Mouse (Mus musculus): ENCODE data around the gene Ppp3cb. TPM values are rescaled to one million over a fixed set of nuclear protein-coding genes. Genes with fewer than 3 reads are reported as not detected.

Gene Ppp3cb
- total RNA-seq, 2 experiments from 2014 or later: 52.9 to 108 TPM

DNA sequence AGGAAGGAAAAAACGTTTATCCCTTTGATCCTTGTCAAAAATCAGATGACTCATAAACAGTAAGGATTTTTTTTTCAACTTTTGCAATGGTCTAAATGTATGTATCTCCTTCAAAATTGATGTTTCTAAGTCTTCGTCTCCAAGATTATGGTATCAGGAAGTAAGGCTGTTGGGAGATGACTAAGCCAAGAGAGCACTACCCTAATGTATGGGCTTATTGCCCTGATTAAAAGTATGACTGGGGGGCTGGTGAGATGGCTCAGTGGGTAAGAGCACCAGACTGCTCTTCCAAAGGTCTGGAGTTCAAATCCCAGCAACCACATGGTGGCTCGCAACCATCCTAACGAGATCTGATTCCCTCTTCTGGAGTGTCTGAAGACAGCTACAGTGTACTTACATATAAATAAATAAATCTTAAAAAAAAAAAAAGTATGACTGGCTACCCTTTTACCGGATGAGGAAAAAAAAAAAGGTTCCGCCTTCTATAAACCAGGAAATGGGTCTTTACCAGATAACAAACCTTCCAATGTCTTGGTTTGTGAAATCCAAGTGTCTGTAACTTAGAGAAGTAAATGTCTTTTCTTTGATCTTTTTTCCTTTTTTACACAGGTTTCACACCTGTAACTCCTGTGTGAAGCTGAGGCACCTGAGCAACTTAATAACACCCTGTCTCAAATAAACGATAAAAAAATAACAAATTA, 64.2 kb downstream of the Ppp3cb start:
- ATAC-seq (replicated peaks; ENCODE audit: poor library complexity, severe bottlenecking): no peak

DNA sequence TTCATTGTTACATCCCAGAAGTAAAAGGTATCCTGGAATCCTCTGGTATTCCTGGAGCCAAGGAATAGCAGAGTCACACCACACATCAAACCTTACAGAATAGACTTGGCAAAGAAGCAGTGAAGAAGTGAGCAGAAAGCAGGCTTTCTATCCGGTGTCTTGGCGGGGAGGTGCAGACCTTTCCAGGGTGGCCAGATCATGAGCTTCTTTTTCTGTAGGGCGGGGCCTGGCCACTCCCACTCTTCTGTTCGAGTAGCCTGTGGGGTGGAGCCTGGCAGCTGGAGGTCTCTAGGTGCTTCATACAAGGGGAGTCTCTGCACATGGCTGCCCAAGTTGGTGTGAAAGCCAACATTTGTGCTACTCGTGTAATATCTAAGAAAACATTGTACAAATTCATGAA, 65.2 kb downstream of the Ppp3cb start:
- peak; percentile 30; the same call in 1 of the 2 replicates for ATAC-seq (replicated peaks; ENCODE audit: poor library complexity, severe bottlenecking)

DNA sequence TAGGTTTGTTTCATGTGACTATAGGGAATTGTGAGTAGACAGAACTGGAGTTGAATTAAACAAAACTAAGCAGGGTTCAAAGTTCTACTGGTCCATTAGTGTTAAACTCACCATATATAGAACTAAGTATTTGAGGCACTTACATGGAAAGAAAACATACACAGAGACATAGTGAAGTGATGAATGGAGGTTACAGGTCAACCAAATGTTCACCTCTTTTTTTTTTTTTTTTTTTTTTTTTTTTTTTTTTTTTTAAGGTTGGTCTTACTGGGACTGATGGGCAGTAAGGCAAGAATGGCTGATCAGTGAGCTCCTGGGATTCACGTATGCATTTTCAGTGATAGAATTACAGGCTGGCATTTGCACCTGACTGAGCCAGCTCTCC, 66.2 kb downstream of the Ppp3cb start:
- ATAC-seq (replicated peaks; ENCODE audit: poor library complexity, severe bottlenecking): no peak

DNA sequence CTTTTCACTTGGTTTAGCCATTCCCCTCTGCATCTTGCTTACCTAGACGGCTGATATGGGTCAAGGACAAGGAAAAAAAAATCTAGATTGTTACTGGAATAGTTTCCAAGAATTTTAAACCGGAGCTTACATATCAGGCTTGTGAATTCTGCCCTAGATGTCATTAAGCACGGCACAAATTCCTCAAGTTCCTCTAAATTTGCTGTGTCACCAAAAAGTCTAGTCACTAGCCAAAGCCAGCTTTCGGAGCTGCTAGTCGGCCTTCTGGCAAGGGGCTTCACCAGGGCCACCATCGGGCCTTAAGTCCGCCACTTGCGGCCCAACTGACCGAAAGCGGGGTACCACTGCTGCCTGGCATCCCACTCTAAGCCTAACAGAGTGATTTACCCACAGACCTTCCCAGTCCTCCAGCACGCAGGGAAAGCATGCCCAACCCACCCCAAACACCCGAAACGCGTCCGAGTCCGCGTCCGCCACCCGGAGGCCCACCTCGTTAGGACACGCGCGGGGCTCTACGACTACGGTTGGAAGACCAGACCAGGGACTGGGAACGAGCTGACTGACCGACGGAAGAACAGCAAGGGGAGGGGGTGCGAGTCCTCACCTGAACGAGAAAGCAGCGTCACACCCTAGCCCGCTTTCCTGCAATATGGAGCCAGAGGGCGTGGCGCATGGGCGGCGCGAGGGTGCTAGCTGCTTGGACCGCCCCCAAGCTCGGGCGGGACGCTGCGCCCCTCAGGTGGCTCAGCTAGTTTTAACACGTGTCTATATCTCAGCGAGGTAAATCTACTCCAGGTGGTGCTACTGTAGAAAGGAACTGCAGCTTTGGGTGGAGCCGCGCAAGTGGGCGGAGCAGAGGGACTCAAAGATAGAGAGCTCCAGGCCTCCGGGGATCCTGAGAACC, 66.8 kb downstream of the Ppp3cb start, which contains the start of gene Anxa7:
TSS of gene Anxa7 (minus strand) at position 843 of the 904 bp plus-strand sequence.
- ATAC-seq (replicated peaks; ENCODE audit: poor library complexity, severe bottlenecking): peak; percentile 78

DNA sequence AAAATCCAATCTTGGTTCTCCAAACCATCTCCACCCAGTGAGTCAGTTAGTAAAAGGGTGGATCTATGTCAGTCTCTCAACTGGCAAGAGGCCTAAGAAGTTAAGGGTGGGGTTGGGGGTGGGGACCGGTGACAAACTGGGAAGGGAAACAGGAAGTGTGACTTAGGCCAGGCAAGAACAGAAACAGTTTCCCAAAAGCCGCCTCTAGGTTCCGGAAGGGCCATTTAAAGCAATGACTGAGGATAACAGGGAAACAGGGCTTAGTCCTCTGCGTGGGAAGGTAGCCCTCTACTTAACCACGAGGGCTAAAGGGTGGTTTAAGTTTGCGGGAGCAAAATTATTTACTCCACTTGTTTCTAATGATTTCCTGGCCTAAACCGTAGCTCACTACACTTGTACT, 67.6 kb downstream of the Ppp3cb start:
- ATAC-seq (replicated peaks; ENCODE audit: poor library complexity, severe bottlenecking): peak; percentile 69

DNA sequence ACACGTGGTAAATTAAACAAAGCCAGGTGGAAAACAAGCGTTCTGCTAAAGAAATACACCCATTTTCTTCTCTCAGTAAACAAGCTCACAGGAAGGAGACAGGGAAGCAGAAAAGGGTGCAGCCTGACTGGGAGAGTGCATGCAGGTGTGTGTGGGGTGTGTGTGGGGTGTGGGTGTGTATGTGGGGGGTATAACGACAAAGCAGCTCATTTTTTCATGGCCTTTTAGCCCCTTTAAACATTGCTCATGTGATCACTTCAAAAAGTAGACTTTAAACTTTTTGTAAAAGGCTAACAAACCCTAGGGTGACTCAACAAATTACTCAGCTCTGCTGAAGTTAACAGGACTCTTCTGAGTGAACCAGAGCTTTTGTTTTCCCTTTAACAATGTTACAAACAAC, 68.0 kb downstream of the Ppp3cb start:
- no peak for ATAC-seq (replicated peaks; ENCODE audit: poor library complexity, severe bottlenecking)

DNA sequence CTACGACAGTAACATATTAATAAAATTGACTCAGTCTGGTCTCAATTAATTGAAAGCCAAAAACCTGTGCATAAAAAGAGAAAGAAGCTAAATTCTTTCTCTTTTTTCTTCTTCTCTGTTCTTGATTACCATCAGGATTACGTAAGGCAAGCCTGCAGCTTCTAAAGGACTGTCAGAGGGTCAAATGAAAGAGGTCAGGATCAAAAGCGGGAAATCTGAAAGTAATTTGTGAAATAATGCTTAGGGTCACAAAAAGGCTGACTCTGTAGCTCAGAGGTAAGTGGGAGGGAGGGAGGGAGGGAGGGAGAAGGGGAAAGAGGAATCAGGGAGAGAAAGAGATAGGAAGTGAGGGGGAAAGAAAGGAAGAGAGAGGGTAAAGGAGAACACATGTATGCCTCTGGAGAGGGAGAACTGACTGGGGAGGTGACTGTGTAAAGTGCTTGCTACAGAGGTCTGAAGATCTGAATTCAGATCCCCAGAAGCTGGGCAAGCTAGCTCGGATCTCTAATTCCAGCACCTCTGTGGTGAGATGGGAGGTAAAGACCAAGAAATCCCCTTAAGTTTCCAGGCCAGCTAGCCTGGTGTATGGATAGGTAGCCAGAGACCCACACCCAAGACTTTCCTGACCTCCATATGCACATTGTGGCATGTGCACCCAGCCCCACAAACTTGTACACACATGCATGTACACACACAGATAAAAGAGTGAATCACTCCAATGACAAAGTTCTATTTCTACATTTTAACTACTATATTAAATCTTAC, 68.9 kb downstream of the Ppp3cb start:
- ATAC-seq (replicated peaks; ENCODE audit: poor library complexity, severe bottlenecking): no peak

DNA sequence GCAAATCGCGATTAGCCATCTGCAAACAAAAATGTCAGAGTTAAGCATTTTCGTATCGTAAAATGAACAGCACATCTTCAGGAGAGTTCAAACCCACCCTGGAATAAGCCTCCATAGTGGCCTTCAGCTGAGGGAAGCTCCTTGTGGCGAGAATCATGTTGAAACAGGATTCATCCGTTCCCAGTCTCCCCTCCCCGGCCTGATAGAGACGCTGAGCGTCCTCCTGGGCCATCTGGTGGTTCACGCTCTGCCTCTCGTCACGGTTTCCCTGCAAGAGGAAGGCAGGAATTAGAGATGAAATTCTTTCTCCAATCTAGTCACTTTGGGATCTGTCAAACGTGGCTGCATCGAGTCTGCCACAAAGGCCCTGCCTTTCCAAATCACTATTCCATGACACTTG, 86.2 kb downstream of the Ppp3cb start:
- ATAC-seq (replicated peaks; ENCODE audit: poor library complexity, severe bottlenecking): no peak

DNA sequence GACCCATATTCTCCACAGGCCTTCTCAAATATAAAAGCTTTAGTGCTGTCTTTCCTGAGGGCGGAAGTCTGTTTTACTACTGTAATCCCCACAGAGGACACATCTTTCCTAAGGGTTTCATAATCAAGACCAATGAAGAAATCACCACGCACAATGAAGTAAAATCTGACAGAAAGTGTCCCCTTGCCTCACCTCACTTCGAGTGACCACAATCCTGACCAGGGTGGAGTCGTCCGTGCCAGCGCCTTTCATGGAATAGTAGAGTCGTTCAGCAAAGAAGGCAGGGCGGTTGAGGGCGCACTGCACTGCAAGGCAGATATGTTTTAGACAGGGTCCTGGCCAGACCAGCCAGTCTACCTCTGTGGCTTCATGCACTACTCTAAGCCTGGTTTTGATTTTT, 88.0 kb downstream of the Ppp3cb start:
- ATAC-seq (replicated peaks; ENCODE audit: poor library complexity, severe bottlenecking): peak; percentile 72

DNA sequence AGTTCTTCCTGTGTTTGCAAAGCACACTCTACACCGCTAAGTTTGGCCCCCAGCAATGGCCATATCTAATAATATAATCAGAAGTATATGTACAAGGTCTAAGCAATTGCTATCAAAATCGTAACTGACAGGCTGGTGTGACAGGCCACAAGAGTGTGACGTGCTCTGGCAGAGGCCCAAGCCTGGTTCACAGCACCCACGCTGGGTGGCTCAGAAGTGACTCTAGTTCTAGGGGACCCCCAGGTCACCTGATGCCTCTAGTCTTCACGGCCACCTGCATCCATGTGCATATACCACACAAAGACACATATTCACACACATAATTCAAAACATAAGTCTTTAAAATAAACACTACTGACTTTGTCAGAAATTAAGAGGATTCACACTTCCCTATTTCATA, 93.4 kb downstream of the Ppp3cb start:
- ATAC-seq (replicated peaks; ENCODE audit: poor library complexity, severe bottlenecking): no peak; the same call in 1 of the 2 replicates

DNA sequence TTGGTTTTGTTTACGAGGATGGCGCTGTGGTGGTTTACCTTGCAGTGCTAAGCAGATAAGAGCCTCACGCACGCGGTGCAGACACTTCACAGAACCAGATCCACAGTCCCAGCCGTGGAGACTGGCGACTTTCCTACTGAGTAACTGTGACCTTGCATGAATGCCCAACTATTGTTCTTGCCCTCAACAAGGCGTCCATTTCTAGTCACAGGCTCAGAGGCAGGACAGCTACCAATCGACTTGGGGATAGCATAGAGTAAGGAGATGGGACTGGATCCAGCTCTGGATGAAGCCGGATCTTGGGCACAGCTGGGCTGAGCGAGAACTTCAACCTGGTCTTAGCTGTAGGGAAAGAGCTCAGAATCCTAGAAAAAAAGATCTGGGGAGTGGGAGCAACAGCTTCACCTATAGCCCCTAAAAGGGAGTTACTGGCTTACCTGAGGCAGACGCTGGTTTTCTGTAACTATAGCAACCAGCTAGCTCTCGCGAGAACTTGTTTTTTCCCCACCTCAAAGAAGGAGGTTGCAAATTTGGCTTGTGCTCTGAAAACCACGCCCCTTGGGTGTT, 94.5 kb downstream of the Ppp3cb start, which contains the start of gene Cfap70:
TSS of gene Cfap70 (minus strand) at position 462 of the 567 bp plus-strand sequence.
- ATAC-seq (replicated peaks; ENCODE audit: poor library complexity, severe bottlenecking): peak; percentile 64

DNA sequence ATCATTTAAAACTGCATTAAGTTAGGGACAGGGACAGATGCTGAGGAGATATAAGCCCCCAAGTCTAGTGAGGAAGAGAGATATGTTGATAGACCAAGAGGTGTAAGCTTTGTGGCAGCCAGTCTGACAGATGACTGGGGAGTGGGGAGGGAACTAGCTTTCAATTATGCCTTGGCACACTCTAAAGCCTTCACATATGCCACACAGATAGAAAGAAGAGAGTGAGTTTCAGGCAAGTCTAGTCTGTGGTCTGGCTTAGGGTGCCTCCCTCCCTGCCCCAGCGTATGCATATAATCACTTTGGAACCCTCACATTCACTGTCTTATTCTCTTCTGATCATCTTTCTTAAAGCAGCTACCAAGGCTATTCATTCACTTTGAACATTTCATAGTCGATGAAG, 95.1 kb downstream of the Ppp3cb start:
- no peak for ATAC-seq (replicated peaks; ENCODE audit: poor library complexity, severe bottlenecking)

Other genes with a start within 250 kb of the Ppp3cb start
- gene Ecd, start 198.5 kb downstream of the Ppp3cb start, total RNA-seq (2014; fragmentation: Nextera tagmentation): 52.6 and 57.0 TPM in 2 replicates
- 52.2 and 70.0 TPM in 2 replicates for gene Ecd, start 198.5 kb downstream of the Ppp3cb start, total RNA-seq (2017)
- 20.6 and 28.2 TPM in 2 replicates for gene Fam149b, start 198.4 kb downstream of the Ppp3cb start, total RNA-seq (2014; fragmentation: Nextera tagmentation)
- gene Fam149b, start 198.4 kb downstream of the Ppp3cb start, total RNA-seq (2017): 27.9 and 28.1 TPM in 2 replicates
- 64.5 and 70.8 TPM in 2 replicates for gene Dnajc9, start 157.7 kb downstream of the Ppp3cb start, total RNA-seq (2014; fragmentation: Nextera tagmentation)
- 229 and 234 TPM in 2 replicates for gene Dnajc9, start 157.7 kb downstream of the Ppp3cb start, total RNA-seq (2017)
- 81.8 and 96.0 TPM in 2 replicates for gene Mrps16, start 152.9 kb downstream of the Ppp3cb start, total RNA-seq (2014; fragmentation: Nextera tagmentation)
- 44.8 and 46.8 TPM in 2 replicates for gene Mrps16, start 152.9 kb downstream of the Ppp3cb start, total RNA-seq (2017)
- gene Cfap70, start 94.3 kb downstream of the Ppp3cb start, total RNA-seq (2014; fragmentation: Nextera tagmentation): not detected in 2 replicates
- not detected in 2 replicates for gene Cfap70, start 94.3 kb downstream of the Ppp3cb start, total RNA-seq (2017)
- 56.9 and 70.7 TPM in 2 replicates for gene Anxa7, start 66.4 kb downstream of the Ppp3cb start, total RNA-seq (2014; fragmentation: Nextera tagmentation)
- gene Anxa7, start 66.4 kb downstream of the Ppp3cb start, total RNA-seq (2017): 59.0 and 59.1 TPM in 2 replicates
- 3.2 and 4.4 TPM in 2 replicates for gene Mss51, start 49.7 kb downstream of the Ppp3cb start, total RNA-seq (2014; fragmentation: Nextera tagmentation)
- gene Mss51, start 49.7 kb downstream of the Ppp3cb start, total RNA-seq (2017): 0.72 and 1.3 TPM in 2 replicates
- gene Usp54, start 94.5 kb upstream of the Ppp3cb start, total RNA-seq (2014; fragmentation: Nextera tagmentation): 5.1 and 9.4 TPM in 2 replicates
- 4.1 and 4.6 TPM in 2 replicates for gene Usp54, start 94.5 kb upstream of the Ppp3cb start, total RNA-seq (2017)
- not detected in 2 replicates for gene Myoz1, start 110.0 kb upstream of the Ppp3cb start, total RNA-seq (2014; fragmentation: Nextera tagmentation)
- gene Myoz1, start 110.0 kb upstream of the Ppp3cb start, total RNA-seq (2017): not detected in 2 replicates
- 0.32 and 0.56 TPM in 2 replicates for gene Synpo2l, start 121.8 kb upstream of the Ppp3cb start, total RNA-seq (2014; fragmentation: Nextera tagmentation)
- not detected in 2 replicates for gene Synpo2l, start 121.8 kb upstream of the Ppp3cb start, total RNA-seq (2017)
- 102 and 121 TPM in 2 replicates for gene Sec24c, start 127.7 kb upstream of the Ppp3cb start, total RNA-seq (2014; fragmentation: Nextera tagmentation)
- gene Sec24c, start 127.7 kb upstream of the Ppp3cb start, total RNA-seq (2017): 88.3 and 103 TPM in 2 replicates
- gene Fut11, start 148.4 kb upstream of the Ppp3cb start, total RNA-seq (2014; fragmentation: Nextera tagmentation): 9.0 and 9.3 TPM in 2 replicates
- gene Fut11, start 148.4 kb upstream of the Ppp3cb start, total RNA-seq (2017): 7.5 and 9.3 TPM in 2 replicates
- gene Chchd1, start 156.4 kb upstream of the Ppp3cb start, total RNA-seq (2014; fragmentation: Nextera tagmentation): 193 and 202 TPM in 2 replicates
- 130 and 186 TPM in 2 replicates for gene Chchd1, start 156.4 kb upstream of the Ppp3cb start, total RNA-seq (2017)
- 47.5 and 51.8 TPM in 2 replicates for gene Zswim8, start 161.0 kb upstream of the Ppp3cb start, total RNA-seq (2014; fragmentation: Nextera tagmentation)
- 21.1 and 23.2 TPM in 2 replicates for gene Zswim8, start 161.0 kb upstream of the Ppp3cb start, total RNA-seq (2017)
- 24.5 and 27.8 TPM in 2 replicates for gene Ndst2, start 188.0 kb upstream of the Ppp3cb start, total RNA-seq (2014; fragmentation: Nextera tagmentation)
- gene Ndst2, start 188.0 kb upstream of the Ppp3cb start, total RNA-seq (2017): 6.2 and 7.2 TPM in 2 replicates
- 28.0 and 35.2 TPM in 2 replicates for gene Camk2g, start 247.5 kb upstream of the Ppp3cb start, total RNA-seq (2014; fragmentation: Nextera tagmentation)
- 50.3 and 65.9 TPM in 2 replicates for gene Camk2g, start 247.5 kb upstream of the Ppp3cb start, total RNA-seq (2017)